Mouse (Mus musculus): Measurements from ENCODE around the gene Zfp568. TPM values are rescaled to one million over a fixed set of nuclear protein-coding genes. Genes with fewer than 3 reads are reported as not detected.

Gene Zfp568
- total and polyA plus RNA-seq, 3 experiments: 10.6 to 12.6 (median 11.5) TPM

DNA sequence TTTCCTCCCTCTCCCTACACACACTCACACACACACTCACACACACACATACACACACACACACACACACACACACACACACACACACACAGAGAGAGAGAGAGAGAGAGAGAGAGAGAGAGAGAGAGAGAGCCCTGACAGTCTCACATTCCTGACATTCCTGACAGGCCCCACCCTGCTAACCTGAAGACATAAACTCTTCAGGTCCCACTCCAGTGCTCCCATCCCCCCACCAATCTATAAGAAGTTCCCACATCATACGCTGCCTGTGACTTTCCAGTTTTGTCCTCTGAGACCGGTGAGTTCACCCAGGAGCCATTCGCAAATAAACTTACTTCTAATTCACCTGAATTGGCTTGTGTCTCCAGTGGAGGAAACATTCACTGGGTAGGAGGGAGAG lies 1.9 kb upstream of the Zfp568 start:
- Histone ChIP-seq H3K27ac (ENCODE audit: insufficient read depth, low read depth) (no peak overlapping the region), H3K4me2 (ENCODE audit: insufficient read depth, low read depth, poor library complexity, severe bottlenecking) (no peak overlapping the region), H3K9me3 (replicated peaks; ENCODE audit: low read length) (no peaks in the 10 kb centered on the region), H3K4me1 (ENCODE audit: control insufficient read depth in 1 of 2, insufficient read depth in 2 of 2) (peaks cover 4 to 22% of the 10 kb centered on the region in 2 experiments; a peak in 2 of 4 replicates), H3K4me3 (replicated peaks in 1 of 3; ENCODE audit: low read depth in 2 of 3, low read length in 2 of 3, poor library complexity in 1 of 3) (no peak overlapping the region), H3K79me2 (replicated peaks; ENCODE audit: control insufficient read depth, extremely low read depth, insufficient read depth, poor library complexity, severe bottlenecking) (peaks cover 18% of the 10 kb centered on the region), H3K27me3 (replicated peaks) (no peaks in the 10 kb centered on the region), H3K36me3 (replicated peaks in 1 of 2; ENCODE audit: control insufficient read depth in 1 of 2, insufficient read depth in 1 of 2, low read length in 1 of 2) (peaks cover 8 to 12% of the 10 kb centered on the region in 2 experiments), H3K9ac (ENCODE audit: insufficient read depth, low read depth) (no peak overlapping the region)
- in situ Hi-C loops (cut with MboI; ENCODE audit: low pct_ligation_motif_present, low pct_unique_long_range_greater_than_20kb, low sequenced_read_pairs) (no loop called here), dilution Hi-C loops (cut with MboI; ENCODE audit: extremely low pct_ligation_motif_present, extremely low pct_unique_long_range_greater_than_20kb, low sequenced_read_pairs) (no loop called here)
- TF ChIP-seq IRF4 (IDR thresholded peaks at IDR 0.05; ENCODE audit: low read depth, low read length): no peak
- no peak for TF ChIP-seq JUND (conservative IDR thresholded peaks at IDR 0.05; ENCODE audit: low read depth, low read length)
- no peak for DNase-seq (ENCODE audit: extremely low read depth)

DNA sequence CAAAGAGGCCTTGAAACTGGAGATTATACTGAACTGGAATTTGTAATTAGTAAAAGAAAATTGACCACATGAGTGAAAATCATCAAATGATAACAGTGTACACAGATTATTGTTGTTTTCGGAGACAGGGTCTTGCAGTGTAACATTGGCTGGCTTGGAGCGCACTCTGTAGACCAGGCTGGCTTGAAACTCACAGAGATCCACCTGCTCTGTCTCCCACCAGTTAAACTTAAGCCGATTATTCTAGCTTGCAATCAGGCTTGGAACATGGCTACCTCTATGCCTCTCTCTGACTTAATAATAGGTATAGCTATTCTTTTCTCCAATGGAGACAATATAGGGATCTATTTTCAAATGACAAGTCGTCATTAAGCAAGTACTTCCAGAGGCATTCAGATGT lies 1.4 kb upstream of the Zfp568 start:
- no peak for TF ChIP-seq SMC3 (IDR thresholded peaks at IDR 0.05; ENCODE audit: low read depth, low read length)
- no peak for TF ChIP-seq CHD2 (IDR thresholded peaks at IDR 0.05; ENCODE audit: low read length)
- no peak overlapping the region for H3K4me3 ChIP-seq (replicated peaks in 1 of 3; ENCODE audit: low read depth in 2 of 3, low read length in 2 of 3, poor library complexity in 1 of 3)
- H3K9ac ChIP-seq (ENCODE audit: insufficient read depth, low read depth): no peak overlapping the region
- no peaks in the 10 kb centered on the region for H3K9me3 ChIP-seq (replicated peaks; ENCODE audit: low read length)
- peaks cover 4 to 22% of the 10 kb centered on the region in 2 experiments; a peak in 2 of 4 replicates for H3K4me1 ChIP-seq (ENCODE audit: control insufficient read depth in 1 of 2, insufficient read depth in 2 of 2)
- DNase-seq (ENCODE audit: extremely low read depth): no peak
- H3K27ac ChIP-seq (ENCODE audit: insufficient read depth, low read depth): no peak overlapping the region
- peaks cover 12 to 16% of the 10 kb centered on the region in 2 experiments for H3K36me3 ChIP-seq (replicated peaks in 1 of 2; ENCODE audit: control insufficient read depth in 1 of 2, insufficient read depth in 1 of 2, low read length in 1 of 2)
- no peaks in the 10 kb centered on the region for H3K27me3 ChIP-seq (replicated peaks)
- H3K4me2 ChIP-seq (ENCODE audit: insufficient read depth, low read depth, poor library complexity, severe bottlenecking): 0 out of 2 replicates have a peak overlapping the region, but pooled peaks have one; percentile 75
- H3K79me2 ChIP-seq (replicated peaks; ENCODE audit: control insufficient read depth, extremely low read depth, insufficient read depth, poor library complexity, severe bottlenecking): peaks cover 20% of the 10 kb centered on the region
- dilution Hi-C loops (cut with MboI; ENCODE audit: extremely low pct_ligation_motif_present, extremely low pct_unique_long_range_greater_than_20kb, low sequenced_read_pairs): no loop called here
- in situ Hi-C loops (cut with MboI; ENCODE audit: low pct_ligation_motif_present, low pct_unique_long_range_greater_than_20kb, low sequenced_read_pairs): no loop called here

DNA sequence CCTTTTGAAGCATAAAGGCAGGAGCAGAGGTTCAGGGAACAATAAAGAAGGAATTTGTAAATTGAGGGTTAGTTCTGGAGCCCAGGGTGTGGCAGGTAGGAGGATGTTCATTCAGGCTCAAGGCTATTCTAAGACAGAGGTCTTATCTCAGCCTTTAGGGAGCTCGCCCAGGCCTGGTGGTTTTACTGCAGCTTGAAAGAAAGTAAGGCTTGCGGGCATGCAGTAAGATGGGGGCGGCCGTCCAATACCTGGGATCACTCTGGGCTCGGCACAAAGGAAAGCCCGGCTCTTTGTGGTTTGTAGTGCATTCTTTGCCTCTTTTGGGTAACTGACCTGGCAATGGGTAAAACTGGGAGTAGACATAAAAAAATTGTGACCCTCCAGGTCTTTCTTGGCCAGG lies 824 bp upstream of the Zfp568 start:
- Histone ChIP-seq H3K9ac (ENCODE audit: insufficient read depth, low read depth) (peak overlapping the region; percentile 68), H3K27ac (ENCODE audit: insufficient read depth, low read depth) (no peak overlapping the region), H3K36me3 (replicated peaks in 1 of 2; ENCODE audit: control insufficient read depth in 1 of 2, insufficient read depth in 1 of 2, low read length in 1 of 2) (peaks cover 17 to 21% of the 10 kb centered on the region in 2 experiments), H3K9me3 (replicated peaks; ENCODE audit: low read length) (no peaks in the 10 kb centered on the region), H3K4me3 (replicated peaks in 1 of 3; ENCODE audit: low read depth in 2 of 3, low read length in 2 of 3, poor library complexity in 1 of 3) (peak overlapping the region; percentile 69 to 90 (median 88)), H3K79me2 (replicated peaks; ENCODE audit: control insufficient read depth, extremely low read depth, insufficient read depth, poor library complexity, severe bottlenecking) (peaks cover 21% of the 10 kb centered on the region), H3K4me1 (ENCODE audit: control insufficient read depth in 1 of 2, insufficient read depth in 2 of 2) (peaks cover 4 to 22% of the 10 kb centered on the region in 2 experiments; a peak in 2 of 4 replicates), H3K27me3 (replicated peaks) (no peaks in the 10 kb centered on the region), H3K4me2 (ENCODE audit: insufficient read depth, low read depth, poor library complexity, severe bottlenecking) (peak overlapping the region; percentile 75)
- in situ Hi-C loops (cut with MboI; ENCODE audit: low pct_ligation_motif_present, low pct_unique_long_range_greater_than_20kb, low sequenced_read_pairs) (no loop called here), dilution Hi-C loops (cut with MboI; ENCODE audit: extremely low pct_ligation_motif_present, extremely low pct_unique_long_range_greater_than_20kb, low sequenced_read_pairs) (no loop called here)
- no peak for DNase-seq (ENCODE audit: extremely low read depth)
- TF ChIP-seq BHLHE40 (IDR thresholded peaks at IDR 0.05; ENCODE audit: low read depth, low read length): no peak
- no peak for TF ChIP-seq ZC3H11A (IDR thresholded peaks at IDR 0.05; ENCODE audit: low read depth, low read length)
- TF ChIP-seq CHD1 (IDR thresholded peaks at IDR 0.05; ENCODE audit: low read depth, low read length): no peak

All from CH12.LX (cell line).